Mouse (Mus musculus) ovary, adult 18-20 months (tissue): Measurements from ENCODE around the gene Tcf19.
"Not testable (repeated sequence)": the region's sequence is repeated elsewhere in the genome, so short reads cannot be mapped to it uniquely, and the experiment has no call there.

Experiments
- DNase-seq: peaks from one replicate; pipeline ENCODE4 v3.0.0; 2022; ENCODE audit warnings: low spot score, mixed read lengths

Gene Tcf19

DNA sequence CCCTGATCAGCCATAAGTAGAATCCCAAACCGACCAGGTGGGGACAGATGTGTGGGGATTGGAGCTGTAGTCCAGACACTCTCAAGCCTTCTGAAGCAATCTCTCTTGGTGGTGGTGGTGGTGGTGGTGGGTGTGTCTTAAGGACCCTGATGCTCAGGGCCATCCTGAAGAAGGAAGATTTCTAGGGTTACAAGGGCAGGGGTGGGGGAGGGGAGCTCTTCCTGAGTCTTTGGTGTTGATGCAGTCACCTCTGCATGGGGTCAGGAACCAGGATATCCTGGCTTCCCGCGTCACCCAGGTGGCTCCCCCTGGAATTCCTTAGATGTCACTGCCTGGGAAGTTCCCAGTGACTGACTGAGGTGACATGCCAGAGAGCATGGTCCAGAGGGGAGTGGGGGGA is 15.7 kb upstream of the Tcf19 start:
- no peak for DNase-seq

GRCm38 (mm10) chr17:35526644-35527043 is 10.0 kb upstream of the Tcf19 start:
- DNase-seq = no peak

GRCm38 (mm10) chr17:35524354-35524753 is 7.7 kb upstream of the Tcf19 start:
- DNase-seq = no peak

- DNase-seq = no peak
Observed at GRCm38 (mm10) chr17:35517526-35517925, 902 bp upstream of the Tcf19 start.

- DNase-seq = no peak
Observed at GRCm38 (mm10) chr17:35515911-35516640, 548 bp downstream of the Tcf19 start.

DNA sequence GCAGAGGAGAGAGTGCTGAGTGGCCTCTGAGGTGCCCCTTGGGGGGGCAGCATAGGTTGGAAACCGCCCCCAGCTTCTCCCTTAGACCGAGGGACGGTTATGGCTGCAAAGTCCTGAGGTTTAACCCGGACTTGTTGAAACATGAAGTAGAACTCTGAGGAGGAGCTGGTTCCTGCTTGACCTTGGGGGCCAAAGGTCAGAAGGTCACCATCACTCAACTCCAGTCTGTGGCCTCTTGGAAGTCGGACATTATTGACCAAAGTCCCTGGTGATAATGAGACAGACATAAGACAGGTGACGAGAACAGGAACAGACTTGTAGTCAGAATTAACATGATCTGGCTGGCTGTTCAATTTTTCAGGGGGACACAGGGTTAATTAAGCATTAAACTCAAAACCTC is 1.9 kb downstream of the Tcf19 start:
- DNase-seq = no peak

- DNase-seq = peak; percentile 29
Observed at GRCm38 (mm10) chr17:35513886-35514285, 2.7 kb downstream of the Tcf19 start.

- no peak for DNase-seq
Observed at GRCm38 (mm10) chr17:35512916-35513626, 3.6 kb downstream of the Tcf19 start.

- DNase-seq = no peak
Observed at GRCm38 (mm10) chr17:35509284-35509683, 7.3 kb downstream of the Tcf19 start.

DNA sequence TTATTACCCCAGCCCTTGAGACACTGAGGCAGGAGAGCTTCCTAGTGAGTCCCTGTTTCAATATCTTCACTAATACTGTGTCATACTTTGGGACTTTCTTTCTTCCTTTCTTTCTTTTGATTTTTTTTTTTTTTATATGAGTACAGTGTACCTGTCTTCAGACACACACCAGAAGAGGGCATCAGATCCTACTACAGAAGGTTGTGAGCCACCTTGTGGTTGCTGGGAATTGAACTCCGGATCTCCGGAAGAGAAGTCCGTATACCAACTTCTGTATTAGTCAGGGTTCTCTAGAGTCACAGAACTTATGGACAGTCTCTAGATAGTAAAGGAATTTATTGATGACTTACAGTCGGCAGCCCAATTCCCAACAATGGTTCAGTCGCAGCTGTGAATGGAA is 8.3 kb downstream of the Tcf19 start:
- DNase-seq = not testable (repeated sequence)

DNA sequence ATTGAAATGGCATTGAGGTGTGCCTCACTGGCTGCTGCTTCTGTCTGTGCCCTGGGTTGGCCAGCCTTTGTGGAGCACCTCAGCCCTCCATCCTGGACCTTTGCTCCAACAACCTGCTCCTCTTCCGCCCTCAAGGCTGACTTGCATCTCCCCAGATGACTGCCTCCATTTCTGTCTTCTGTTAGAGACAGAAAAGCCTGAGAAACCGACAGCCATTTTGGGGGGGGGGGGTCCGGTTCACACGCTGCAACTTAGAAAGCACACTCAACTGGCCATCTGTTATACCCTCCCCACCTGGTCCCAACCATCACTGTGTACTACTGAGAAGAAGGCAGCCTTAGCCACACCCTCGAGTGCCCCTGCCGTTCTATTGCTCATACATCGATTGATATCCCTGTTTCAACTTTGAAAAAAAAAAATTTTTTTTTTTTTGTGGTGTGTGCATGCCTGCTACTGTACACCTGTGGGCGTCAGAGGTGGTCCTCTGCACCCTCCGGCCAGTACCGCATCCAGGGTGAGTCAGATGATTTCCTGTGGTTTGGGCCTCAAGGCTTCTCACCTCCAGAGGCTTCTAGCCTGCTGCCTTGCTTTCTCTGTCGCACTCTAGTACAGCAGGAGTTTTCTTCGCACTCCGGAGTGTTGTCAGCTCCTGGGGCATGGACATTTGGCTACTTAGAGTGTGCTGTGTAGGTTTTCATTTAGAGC is 8.9 kb downstream of the Tcf19 start:
- DNase-seq = no peak

GRCm38 (mm10) chr17:35506881-35507280 is 9.7 kb downstream of the Tcf19 start:
- no peak for DNase-seq

GRCm38 (mm10) chr17:35505776-35506175 is 10.8 kb downstream of the Tcf19 start, which contains the start of gene Pou5f1:
Pou5f1 (plus strand) TSS chr17:35506018.
- no peak for DNase-seq

DNA sequence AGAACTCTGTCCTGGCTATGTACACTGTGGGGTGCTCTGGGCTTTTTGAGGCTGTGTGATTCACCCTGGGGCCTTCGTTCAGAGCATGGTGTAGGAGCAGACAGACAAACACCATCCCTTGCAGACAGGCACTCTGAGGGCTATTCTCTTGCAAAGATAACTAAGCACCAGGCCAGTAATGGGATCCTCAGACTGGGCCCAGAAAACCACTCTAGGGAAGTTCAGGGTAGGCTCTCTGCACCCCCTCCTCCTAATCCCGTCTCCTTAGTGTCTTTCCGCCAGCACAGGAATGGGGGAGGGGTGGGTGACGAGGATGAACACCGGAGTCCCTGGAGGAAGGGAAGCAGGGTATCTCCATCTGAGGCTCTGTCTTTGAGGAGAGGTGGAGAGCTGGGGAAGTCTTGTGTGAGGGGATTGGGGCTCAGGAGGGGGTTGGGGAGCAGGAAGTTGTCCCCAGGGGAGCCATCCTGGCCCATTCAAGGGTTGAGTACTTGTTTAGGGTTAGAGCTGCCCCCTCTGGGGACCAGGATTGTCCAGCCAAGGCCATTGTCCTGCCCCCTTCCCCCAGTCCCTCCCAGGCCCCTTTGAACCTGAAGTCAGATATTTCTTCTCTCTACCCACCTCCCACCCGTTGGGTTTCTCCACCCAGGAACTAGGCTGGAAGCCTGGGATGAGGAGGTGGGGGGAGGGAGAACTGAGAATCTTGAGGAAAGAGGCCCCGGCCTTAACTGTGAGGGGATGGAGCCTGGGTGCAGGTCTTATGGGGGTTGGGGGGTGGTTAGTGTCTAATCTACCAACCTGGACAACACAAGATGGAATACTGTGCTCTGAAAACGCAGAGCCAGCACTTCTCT is 11.8 kb downstream of the Tcf19 start:
- DNase-seq = no peak

GRCm38 (mm10) chr17:35503849-35504248 is 12.8 kb downstream of the Tcf19 start:
- DNase-seq = no peak

GRCm38 (mm10) chr17:35502762-35503161 is 13.9 kb downstream of the Tcf19 start:
- DNase-seq = no peak

DNA sequence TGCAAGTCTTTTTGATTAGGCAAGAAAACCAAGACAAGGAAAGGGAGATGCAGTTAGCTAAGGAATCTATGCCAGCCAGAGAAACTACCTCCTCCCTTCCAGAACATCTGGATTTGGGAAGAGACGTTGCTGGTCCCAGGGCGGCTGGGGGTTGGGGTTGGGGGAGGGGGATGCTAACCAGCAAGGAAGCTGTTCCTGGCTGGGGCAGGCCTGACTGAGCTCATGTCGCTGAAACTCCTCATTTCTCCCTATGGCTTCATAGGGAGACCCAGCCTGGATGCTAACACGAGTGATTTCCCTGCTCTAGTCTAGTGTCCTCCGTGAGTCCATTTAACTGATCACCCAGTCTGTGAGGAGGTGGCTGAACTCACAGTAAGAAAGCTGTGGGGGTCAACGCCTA is 14.4 kb downstream of the Tcf19 start:
- DNase-seq = no peak

DNA sequence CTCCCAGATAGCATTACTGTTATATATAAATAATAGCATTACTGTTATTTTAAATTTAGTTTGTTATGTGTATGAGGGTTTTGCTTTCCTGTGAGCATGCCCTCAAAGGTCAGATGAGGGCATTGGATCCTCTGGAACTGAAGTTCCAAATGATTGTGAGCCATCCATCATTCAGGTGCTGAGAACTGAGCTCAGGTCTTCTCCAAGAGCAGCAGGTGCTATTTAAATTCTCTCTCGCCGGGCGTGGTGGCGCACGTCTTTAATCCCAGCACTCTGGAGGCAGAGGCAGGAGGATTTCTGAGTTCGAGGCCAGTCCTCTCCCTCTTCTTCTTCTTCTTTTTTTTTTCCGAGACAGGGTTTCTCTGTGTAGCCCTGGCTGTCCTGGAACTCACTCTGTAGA is 19.5 kb downstream of the Tcf19 start:
- no peak for DNase-seq

DNA sequence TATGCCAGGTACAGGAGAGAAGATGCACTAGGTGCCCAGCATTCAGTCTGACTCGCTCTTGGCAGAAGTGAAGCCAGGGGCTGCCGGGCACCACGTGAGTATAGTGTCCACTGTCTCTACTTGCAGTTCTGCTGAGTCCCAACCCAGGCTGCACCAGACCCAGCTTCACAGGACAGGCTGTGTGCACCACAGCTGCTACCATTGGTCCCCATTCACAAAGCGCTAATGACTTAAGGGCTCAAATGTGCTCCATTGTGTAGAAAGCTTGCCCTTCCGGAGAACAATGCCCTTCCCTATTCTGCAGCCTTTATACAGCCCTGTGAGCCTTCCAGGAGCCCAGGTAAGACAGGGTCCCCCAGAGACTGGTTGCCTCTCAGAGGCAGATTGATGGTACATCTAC is 26.3 kb downstream of the Tcf19 start:
- DNase-seq = no peak

DNA sequence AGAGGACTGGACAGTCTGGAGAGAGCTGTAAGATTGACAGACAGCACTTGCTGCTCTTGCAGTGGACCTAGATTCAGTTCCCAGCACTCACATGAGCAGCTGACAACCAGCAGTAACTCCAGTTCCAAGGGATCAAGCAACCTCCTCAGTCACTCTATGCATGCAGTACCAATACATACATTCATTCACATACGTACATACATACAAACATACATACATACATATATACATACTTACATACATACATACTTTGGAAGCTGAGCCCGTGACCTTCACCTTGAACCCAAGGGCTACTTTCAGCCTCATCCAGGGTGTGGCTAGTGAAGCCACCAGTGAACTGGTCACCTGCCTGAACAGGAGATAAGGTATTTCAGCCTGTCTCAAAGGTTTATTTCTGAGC is 28.6 kb downstream of the Tcf19 start:
- no peak for DNase-seq

GRCm38 (mm10) chr17:35486726-35487125 is 29.9 kb downstream of the Tcf19 start:
- no peak for DNase-seq

GRCm38 (mm10) chr17:35485702-35486101 is 30.9 kb downstream of the Tcf19 start:
- no peak for DNase-seq
